Mouse (Mus musculus) yolk sac, embryonic 10.5 days (tissue): ENCODE data around the gene Zfp810.
"Not testable (repeated sequence)": the region's sequence is repeated elsewhere in the genome, so short reads cannot be mapped to it uniquely, and the experiment has no call there.

ENCODE experiments used
- DNase-seq: peaks from one replicate; pipeline ENCODE4 v3.0.0-alpha.2; 2017; ENCODE audit warnings: low spot score

Gene Zfp810

DNA sequence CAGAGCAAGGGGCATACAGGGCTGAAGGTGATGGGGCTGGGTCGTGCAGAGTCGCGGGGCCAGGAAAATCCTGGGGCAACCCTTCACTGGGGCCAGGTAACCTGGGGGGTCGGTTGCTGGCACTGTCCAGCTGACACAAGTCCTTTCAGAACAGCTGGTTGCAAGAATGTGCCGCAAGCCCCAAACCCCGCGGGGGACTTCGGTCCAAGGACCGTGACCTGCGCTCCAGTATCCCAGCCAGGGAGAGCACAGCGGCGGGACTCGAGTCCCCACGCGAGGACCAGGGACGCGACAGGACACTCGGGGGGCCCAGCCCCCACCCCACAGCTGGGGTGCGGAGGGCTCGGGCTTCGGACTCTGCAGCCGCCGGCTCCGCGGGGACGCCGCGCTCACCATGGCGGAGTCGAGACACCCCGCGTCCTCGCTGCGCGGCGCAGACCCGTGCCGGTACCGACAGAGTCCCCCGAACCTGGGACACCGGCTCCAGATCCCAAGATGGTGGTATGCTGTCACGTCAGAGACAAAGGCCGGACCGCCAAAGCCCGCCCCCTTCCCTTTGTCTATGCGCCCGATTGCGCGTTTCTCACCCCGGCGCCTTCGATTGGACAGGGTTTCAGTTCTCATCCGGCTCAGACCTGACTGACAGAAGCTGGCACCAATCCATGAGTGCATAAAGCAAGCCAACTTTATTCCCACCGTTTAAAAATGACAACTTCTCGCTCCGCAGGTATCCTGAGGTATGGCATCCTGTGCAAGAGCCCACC, at the start of gene Zfp810:
Gene Zfp810 (minus strand): TSS at position 493 of the 764 bp plus-strand sequence.
- peak; percentile 95 for DNase-seq

DNA sequence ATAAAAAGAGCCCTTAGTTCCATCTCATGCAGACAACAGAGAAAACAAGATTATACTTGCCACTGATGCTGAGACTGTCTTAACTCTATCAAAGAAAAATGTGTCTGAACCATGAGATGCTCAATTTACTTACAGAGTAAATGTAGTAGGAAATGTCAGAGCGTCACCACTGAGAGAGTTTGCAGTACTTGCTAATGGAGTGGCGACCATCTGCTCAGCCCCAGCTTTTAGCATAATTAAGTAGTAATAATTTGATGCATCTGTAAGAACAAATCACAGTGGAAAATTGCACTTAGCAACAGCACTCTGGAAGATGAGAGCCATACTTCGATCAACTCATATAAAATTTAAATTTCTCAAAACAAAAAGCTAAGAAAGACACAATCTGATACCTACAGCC, 48.5 kb upstream of the Zfp810 start:
- no peak for DNase-seq

DNA sequence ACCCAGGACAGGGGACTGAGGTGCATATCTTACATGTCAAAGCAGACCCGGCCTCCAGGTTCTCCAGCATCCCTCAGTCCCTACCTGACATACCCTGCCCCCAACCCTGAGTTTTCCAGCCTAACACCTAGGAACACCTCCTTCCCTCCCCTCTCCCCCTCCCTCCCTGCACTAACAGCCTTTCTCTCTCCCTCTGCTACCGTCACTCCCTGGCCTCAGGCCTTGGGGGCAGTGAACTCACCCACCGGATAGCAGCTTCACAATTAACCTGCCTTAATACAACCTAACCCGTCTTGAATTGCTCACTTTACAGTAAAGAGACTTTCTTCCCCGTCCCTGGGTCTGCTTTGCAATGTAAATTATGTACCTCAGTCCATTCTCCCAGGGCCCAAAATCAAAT, 46.5 kb upstream of the Zfp810 start:
- DNase-seq: no peak

DNA sequence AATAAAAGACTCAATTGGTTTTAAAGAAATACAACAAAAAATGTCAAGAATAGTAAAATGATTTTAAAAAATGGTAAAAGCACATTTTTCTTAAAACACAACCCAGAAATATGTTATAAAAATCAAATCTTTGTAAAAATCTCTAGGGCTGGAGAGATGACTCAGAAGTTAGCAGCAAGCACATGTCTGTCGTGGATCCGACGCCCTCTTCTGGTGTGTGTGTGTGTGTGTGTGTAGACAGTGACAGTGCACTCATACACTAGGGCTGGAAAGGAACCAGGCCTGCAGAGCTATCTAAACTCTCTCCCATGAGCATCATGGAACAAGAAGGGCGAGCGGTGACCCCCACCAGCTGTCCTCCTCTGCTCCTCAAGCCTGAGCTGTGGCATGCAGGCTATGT, 46.0 kb upstream of the Zfp810 start:
- DNase-seq: no peak

DNA sequence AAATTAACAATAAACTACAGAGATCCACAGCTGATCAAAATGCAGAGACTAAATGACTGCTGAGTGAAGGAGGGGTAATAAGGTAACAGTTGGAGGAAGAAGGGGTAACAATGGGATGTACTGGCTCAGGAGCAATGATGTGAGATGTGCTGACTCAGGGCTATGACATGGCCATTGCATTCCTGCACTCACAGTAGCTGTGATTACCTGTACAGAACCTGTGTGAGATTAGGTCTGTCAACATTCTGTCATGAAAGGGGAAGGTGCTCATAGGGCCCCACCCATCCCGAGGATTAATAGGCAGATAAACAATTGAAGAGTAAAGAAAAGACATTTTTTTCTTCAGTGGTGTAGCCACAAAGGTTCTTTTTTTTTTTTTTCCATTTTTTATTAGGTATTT, 32.9 kb upstream of the Zfp810 start:
- no peak for DNase-seq

DNA sequence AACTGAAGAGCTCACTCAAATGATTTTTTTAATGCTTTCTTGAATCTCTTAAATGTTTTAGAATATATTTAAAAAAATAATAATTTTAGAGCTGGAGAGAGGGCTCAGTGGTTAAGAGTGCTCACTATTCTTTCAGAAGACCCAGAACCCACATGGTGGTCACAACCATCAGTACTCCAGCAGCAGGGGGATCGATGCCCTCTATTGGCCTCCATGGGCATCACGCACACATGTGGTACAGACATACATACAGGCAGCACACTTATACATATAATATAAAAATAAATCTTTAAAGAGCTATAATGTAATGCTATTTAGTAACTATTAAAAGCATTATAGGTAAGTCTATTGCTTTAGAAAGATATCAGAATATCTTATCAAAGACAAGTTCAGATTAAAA, 29.8 kb upstream of the Zfp810 start:
- no peak for DNase-seq

DNA sequence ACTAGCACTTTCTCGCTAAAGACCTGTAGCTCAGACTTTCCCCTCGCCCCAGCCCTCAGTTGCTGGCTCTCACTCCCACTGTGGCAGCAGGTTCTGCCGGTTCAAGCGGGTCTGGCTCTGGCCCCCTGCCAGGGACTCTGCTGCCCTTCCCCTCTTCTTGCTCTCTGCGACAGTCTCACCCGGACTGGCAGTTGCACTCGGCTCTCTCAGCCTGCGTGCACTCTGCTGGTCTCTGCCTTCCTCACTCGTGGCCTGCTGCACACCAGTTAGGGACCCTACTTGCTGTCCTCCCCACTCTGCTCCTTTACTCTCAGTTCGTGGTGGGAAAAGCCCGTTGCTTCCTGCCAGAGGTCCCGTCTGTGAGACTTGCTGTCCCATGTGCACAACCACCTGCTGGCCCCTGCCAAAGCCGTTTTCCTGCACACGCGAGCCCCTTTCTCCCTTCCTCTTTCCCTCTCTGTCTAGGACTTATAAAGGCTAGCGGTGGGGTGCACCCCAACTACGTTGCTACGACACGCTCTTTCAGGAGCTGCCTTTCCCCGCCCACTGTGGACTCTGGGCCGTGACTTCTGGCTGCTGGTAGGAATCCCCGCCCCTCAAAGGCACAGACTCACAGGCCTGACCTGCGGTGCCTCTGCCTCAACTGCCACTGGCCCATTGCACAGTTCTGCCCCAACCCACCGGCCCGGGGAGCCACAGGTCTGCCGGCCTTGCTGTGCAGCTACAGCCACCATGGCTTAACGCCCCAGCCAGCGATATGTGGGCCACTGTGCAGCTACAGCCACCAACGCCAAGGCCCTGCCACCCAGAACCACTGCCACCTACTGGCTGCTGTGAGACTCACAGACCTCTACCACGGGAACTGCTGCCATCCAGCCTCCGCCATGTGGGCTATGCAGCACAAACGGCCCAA, 20.3 kb upstream of the Zfp810 start:
- DNase-seq: peak; percentile 88

DNA sequence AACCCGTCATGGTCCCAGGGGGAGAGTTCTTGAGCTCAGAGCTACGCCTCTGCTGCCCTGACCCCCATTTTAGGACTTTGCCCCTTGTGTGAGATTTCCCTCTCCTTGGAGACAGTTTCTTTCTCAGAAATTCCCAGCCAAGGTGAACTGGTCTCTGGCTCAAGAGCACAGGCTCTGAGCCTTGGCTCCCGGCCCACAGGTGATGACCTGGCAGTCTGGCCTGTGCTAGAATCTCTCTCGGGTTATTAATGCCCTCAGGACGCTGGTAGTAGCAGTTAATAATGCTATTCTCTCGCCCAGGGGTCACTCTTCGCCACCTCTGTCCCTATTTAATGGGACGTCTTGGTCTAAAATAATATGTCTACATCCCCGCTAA, 19.6 kb upstream of the Zfp810 start:
- peak; percentile 40 for DNase-seq

DNA sequence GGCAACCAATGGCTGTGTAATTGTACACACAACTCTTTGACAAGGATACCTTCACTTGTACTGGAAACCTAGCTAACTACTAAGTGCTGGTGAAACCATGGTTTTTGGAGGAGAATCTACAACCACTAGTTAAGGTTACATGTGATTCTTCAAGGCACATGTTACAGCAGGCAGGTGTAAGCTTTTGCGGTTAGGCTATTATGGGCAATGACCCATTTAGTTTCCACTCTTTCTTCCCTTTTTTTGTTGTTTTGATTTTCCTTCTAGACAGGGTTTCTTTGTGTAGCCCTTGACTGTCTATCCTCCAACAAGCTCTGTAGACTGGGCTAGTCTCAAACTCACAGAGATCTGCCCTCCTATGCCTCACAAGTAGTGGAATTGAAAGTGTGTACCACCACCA, 17.1 kb upstream of the Zfp810 start:
- no peak for DNase-seq

DNA sequence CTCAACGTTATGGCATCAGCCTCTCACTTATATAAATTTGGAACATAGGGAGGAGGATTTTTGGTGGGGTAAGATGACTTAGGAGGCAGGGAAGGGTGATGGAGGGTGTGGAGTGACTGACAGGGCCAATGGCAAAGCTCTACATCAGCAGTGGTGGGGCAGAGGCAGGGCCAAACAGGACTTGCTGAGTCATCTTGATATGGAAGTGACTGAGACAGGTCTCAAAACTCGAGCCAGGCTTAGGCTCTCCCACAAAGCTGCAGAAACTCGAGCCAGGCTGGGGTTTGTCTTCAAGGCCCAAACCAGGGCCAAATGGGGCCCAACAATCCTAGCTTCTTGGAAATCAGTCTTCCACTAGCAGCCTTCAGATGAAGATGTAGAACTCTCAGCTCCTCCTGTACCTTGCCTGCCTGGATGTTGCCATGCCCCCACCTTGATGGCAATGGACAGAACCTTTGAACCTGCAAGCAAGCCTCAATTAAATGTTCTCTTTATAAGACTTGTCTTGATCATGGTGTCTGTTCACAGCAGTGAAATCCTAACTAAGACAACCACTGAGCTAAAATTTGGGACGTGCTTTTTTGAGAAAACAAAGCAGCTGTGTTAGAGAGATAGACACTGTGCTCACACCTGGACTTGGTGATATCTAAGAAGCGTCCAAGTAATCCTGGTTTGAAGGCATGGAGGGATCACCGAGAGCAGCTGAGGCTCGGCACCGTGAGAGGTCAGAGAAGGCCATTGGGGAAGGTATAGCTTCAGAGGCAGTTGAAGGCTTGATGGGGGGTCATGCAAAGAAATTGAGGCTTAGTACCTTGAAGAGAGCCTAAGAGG, 15.1 kb upstream of the Zfp810 start:
- peak; percentile 7 for DNase-seq

DNA sequence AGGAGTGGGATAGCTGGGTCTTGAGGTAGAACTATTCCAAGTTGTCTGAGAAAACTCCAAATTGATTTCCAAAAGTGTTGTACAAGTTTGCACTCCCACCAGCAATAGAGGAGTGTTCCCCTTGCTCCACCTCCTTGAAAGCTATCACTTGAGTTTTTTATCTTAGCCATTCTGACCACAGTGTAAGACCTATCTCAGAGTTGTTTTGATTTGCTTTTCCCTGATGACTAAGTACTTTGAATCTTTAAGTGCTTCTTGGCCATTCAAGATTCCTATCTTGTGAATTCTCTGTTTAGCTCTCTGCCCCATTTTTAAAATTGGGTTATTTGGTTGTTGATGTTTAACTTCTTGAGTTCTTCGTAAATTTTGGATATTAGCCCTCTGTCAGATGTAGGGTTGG, 11.7 kb upstream of the Zfp810 start:
- no peak for DNase-seq

DNA sequence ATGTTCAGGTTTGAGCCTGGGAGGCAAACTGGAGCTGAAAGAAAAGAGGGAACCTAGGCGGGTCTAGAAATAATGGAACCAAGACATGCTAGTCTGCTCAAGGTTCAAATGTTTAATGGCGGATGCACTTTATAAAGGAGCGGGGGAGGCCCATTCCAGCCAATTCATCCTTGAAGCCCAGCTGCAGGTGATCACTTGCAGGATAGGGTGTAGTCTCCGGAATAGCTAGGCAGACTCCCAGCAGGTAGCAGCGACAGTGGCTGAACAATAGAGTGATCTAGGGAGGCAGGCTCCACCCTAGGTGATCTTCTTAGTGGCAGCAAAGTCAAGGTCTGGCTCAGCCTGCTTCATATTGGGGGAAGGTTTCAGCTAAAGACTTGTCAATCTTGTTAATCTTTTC, 8.6 kb upstream of the Zfp810 start:
- DNase-seq: not testable (repeated sequence)

DNA sequence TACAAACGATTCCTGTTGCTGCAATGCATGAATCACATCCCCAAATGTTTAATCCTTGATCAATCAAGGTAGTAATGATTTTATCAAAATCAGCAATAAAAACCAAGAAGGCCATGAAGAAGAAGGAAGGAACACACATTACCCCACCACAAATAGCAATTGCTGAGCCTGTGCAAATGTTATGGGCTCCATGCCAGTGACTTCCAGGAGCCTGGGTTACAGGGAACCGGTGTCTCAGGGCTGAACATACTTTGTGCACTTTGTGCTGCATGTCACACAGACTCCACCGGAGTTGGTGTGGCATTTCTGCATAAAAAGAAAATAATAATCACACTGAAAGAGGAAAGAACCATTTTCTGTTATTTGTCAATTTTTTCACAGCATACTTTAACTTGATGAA, 6.6 kb upstream of the Zfp810 start:
- DNase-seq: no peak

DNA sequence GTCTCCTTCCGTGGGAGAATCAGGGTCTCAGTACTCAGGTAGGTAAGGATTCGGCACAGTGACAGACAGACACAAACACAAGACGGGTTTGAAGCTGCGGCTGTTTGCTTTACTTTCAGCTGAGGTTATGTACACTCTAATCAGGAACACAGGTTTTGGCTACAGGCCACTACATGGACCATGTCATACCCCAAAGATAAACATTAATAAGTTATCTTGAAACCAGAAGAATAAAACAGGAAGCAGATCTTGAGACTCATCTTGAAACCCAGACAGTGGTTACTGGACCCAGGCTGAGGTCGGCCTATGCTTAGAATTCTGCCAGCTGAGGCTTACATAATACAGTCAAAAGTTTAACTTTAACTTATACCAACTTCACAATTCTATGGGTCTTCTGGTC, 5.8 kb upstream of the Zfp810 start:
- DNase-seq: no peak

DNA sequence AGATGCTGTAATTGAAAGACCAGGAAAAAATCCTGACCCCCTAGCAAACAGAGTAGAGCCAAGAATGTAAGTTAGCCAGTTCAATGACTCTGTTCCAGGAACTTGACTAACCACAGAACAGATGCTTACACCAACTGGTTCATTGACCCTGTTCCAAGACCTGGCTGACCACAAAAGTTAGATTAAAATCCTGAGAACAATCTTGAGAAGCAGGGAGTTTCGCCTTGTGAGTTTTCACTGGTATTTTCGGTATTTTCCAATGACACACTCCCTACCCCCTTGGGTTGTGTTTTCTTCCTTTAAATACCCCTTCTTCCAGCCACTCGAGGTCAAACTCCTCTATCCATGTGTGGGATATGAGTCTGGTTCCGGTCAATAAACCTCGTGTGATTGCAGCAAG, 2.2 kb upstream of the Zfp810 start:
- no peak for DNase-seq

DNA sequence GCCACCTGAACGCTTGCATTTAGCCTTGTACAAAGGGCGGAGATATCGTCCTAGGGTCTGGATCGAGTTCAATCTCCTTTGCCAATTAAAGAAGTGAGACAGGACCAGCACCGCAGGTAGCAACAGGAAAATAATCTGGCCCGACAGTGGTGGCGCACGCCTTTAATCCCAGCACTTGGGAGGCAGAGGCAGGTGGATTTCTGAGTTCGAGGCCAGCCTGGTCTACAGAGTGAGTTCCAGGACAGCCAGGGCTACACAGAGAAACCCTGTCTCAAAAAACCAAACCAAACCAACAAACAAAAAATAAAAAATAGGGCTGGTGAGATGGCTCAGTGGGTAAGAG, 443 bp upstream of the Zfp810 start:
- not testable (repeated sequence) for DNase-seq

DNA sequence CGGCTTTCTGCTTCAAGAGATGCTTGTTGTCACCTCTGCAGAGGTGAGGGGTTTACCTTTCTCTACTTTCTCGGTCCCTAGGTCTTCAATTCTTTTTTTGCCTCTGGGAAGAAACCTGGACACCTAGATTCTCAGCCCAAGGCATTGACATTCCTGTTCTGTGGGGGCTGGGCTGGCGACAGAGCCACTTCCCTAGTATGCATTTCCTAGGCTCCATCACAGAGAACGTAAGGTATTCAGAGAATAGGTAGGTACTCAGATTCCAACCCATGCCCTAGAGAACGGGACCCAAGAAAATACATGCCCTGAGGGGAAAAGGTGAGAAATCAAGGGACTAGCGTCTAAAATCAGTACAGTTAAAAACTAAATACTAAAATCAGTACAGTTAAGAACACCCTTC, 722 bp downstream of the Zfp810 start:
- DNase-seq: peak; percentile 11

DNA sequence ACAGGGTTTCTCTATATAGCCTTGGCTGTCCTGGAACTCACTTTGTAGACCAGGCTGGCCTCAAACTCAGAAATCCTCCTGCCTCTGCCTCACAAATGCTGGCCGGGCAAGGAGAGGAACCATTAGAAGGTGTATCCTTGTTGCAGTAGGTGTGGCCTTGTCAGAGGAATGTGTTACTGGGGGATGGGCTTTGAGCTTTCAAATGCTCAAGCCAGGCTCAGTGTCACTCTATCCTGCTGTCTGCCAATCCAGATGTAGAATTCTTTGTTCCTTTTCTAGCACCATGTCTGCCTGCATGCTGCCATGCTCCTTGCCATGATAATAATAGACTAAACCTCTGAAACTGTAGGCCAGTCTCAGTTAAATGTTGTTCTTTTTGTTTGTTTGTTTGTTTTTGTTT, 5.2 kb downstream of the Zfp810 start:
- no peak for DNase-seq

DNA sequence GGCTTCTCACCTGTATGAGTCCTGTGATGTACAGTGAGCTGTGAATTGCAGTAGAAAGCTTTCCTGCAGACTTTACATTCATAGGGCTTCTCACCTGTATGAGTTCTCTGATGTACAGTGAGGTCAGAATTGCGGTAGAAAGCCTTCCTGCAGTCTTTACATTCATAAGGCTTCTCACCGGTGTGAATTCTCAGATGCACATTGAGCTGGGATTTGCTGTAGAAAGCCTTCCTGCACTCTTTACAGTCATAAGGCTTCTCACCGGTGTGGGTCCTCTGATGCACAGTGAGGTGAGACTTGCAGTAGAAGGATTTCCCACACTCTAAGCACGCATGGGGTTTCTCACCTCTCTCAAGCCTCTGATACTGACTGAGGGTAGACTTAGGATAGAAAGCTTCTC, 28.7 kb downstream of the Zfp810 start:
- no peak for DNase-seq

DNA sequence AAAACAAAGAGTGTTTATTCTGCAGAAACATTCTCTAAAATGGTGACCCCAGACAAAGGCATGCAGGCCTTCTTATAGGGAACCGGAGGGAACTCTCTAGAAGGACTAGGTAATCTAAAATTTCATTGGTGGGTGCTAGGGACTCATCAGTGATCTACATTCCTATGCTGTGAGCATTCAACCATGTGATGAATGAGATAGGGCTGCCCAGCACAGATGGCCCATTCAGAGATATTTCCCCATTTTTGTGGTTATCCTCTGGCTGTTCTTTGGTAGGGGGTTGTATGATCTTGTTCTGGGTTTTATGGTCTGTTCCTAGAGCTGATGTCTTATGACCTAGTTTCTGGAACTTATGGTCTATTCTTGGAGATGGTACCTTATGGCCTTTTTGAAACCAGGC, 38.6 kb downstream of the Zfp810 start:
- DNase-seq: no peak

DNA sequence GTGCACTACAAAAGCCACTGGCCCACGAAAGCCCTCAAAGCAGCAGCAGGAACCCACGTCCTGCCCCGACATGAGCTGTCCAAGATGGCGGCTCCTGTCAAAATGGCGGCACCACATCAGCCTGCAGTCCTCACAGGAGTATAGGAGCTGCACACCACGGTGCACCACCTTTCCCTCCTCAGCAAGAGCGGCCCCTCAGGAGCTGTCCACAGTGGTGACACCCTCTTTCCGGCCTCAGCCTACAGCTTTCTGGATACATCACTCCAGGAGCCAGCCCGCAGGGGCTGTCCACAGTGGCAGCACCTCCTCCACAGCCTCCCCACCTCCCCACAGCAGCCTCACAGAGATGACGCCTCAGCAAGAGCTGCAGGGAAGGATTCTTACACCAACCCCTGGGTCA, 44.8 kb downstream of the Zfp810 start:
- DNase-seq: no peak

DNA sequence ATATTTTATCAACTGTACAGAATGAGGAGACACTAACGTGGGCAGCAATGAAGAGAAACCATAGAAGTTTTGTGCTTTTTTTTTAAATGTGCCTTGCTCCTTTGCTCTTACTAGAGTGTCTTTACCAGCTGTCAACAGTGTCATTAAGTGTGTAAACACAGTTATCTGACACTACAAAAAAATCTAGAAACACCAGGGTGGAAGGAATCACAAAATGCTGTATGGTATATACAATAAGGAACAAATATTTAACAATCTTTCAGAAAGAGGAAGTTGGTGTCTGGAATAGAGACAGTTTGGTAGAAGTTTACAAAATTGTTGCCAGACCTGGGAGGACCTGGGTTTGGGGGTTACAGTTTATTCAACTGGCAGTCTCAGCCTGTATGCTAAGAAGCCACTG, 45.9 kb downstream of the Zfp810 start:
- DNase-seq: no peak

DNA sequence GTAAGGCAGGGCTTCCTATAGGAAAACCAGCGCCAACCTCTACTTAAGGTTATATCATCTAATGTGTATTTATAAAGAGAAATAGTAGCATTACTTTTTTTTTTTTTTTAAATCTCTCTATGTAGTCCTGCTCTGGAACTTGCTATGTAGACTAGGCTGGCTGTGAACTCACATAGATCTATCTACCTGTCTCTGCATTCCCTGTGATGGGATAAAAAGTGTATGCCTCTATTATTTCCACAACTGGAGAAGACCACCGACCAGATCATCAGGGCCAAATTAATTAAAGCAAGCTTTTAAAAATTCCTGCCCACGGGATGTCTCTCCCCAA, 47.4 kb downstream of the Zfp810 start:
- no peak for DNase-seq
